Mouse (Mus musculus) liver, embryonic 13.5 days (tissue): Measurements from ENCODE around the gene Clrn1. TPM values are rescaled to one million over a fixed set of nuclear protein-coding genes. Genes with fewer than 3 reads are reported as not detected.

Source experiments
- ATAC-seq: fragments of 200-750 bp; cut with Nextera tagmentation; 2 replicates; pipeline ENCODE4 v1.8.0; 2017; ENCODE audit warnings: low read depth, mild to moderate bottlenecking, moderate number of reproducible peaks, moderate library complexity
- DNase-seq: peaks from one replicate; pipeline ENCODE4 v3.0.0; 2022
- H3K27ac ChIP-seq: fragments of 300-500 bp; sonication (generic); 2 replicates; pipeline ENCODE4 v1.5.1; 2015; ENCODE audit warnings: moderate library complexity, mild to moderate bottlenecking, inconsistent platforms
- H3K27me3 ChIP-seq: fragments of 300-500 bp; sonication (generic); 2 replicates; pipeline ENCODE4 v1.6.1; 2015; ENCODE audit warnings: mild to moderate bottlenecking, inconsistent platforms
- H3K36me3 ChIP-seq: fragments of 300-500 bp; sonication (generic); 2 replicates; pipeline ENCODE4 v1.6.1; 2015; ENCODE audit warnings: mild to moderate bottlenecking, inconsistent platforms
- H3K4me1 ChIP-seq: fragments of 300-500 bp; sonication (generic); replicated peaks from 2 replicates; pipeline ENCODE4 v1.6.1; 2015; ENCODE audit warnings: inconsistent platforms
- H3K4me2 ChIP-seq: fragments of 300-500 bp; sonication (generic); 2 replicates; pipeline ENCODE4 v1.6.1; 2015; ENCODE audit warnings: inconsistent platforms, mild to moderate bottlenecking, moderate library complexity
- H3K4me3 ChIP-seq: fragments of 300-500 bp; sonication (generic); replicated peaks from 2 replicates; pipeline ENCODE4 v1.5.1; 2015; ENCODE audit warnings: mild to moderate bottlenecking, inconsistent platforms
- H3K9ac ChIP-seq: fragments of 300-500 bp; sonication (generic); 2 replicates; pipeline ENCODE4 v1.6.1; 2015; ENCODE audit warnings: mild to moderate bottlenecking, inconsistent platforms
- H3K9me3 ChIP-seq: fragments of 300-500 bp; sonication (generic); replicated peaks from 2 replicates; pipeline ENCODE4 v1.6.1; 2016; ENCODE audit warnings: inconsistent platforms
- WGBS: fragments of 180-500 bp; shearing (Covaris S2); methylation state at CpG from one replicate; pipeline ENCODE4 v1.1.7; 2015; ENCODE audit not compliant: insufficient replicate concordance; 5-methylcytosine and 5-hydroxymethylcytosine counted together
- polyA plus RNA-seq: library from polyadenylated mRNA; unstranded; fragments of >200 nt; fragmentation: Nextera tagmentation; extraction: Ambion mirVana; gene quantifications from 2 replicates; pipeline ENCODE4 v1.2.1, GENCODE M21; 2015

The Clrn1 gene
- polyA plus RNA-seq, 1 experiment from 2014 or later: not detected

DNA sequence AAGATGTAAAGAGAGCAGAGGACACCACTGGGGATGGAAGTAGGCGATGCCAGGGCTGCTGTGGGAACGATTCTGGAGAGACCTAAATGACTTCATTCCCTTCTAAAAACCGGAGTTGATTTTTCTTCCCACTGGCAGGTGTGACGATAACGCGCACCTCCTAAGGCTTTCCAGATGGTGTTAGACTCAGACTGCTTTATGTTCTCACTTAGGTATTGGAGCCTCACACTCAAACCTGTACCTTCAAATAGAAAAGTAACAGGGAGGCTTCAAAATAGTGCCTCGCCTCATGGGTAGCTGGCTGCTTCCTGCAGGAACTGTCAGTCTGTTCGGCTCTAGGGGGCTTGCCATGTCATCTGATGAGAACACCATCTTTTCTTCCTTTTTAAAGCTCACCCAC, 86.9 kb downstream of the Clrn1 start:
- no peaks in the 10 kb centered on the region for H3K4me1 ChIP-seq
- DNase-seq (no peak), ATAC-seq (no peak)
- no peaks in the 10 kb centered on the region for H3K9me3 ChIP-seq
- 64% methylated on average over 8 of the region's 8 CpGs for WGBS
- H3K4me2 ChIP-seq: no peak overlapping the region
- no peaks in the 10 kb centered on the region for H3K36me3 ChIP-seq
- no peak overlapping the region for H3K4me3 ChIP-seq
- no peak overlapping the region for H3K9ac ChIP-seq
- no peaks in the 10 kb centered on the region for H3K27me3 ChIP-seq
- no peak overlapping the region for H3K27ac ChIP-seq

Other genes starting within 250 kb of the Clrn1 start
- not detected in 2 replicates for gene Erich6, start 248.1 kb downstream of the Clrn1 start, polyA plus RNA-seq
- 2.4 and 2.5 TPM in 2 replicates for gene Siah2, start 192.9 kb downstream of the Clrn1 start, polyA plus RNA-seq
- gene Mindy4b-ps, start 63.0 kb downstream of the Clrn1 start, polyA plus RNA-seq: not detected in 2 replicates
- gene Med12l, start 120.5 kb upstream of the Clrn1 start, polyA plus RNA-seq: 0.69 and 1.0 TPM in 2 replicates
- gene Gpr171, start 216.5 kb upstream of the Clrn1 start, polyA plus RNA-seq: 1.3 and 1.5 TPM in 2 replicates